9 mouse cellular contexts compared by ENCODE assay signal in genomic region chr10:89224524-89224923, GRCm38 (mm10).
DNase-seq lines count a peak whose midpoint lies in the region; ATAC-seq and TF ChIP-seq lines count a peak whose summit lies in the region.
"Had no signal": no experiment of that assay in that cellular context is flagged by ENCODE, and none has a peak within 500 bp of the region (broad histone marks: within the 10 kb centered on the region; RNA-seq: fewer than 3 reads in every experiment).

No protein-coding gene starts in this region.

- H3K9ac ChIP-seq in forebrain, embryonic 11.5 days (ENCODE audit: low read length): no peak overlapping the region
- H3K9ac ChIP-seq in forebrain, embryonic 16.5 days (replicated peaks; ENCODE audit: low read depth, low read length): no peak overlapping the region
- no peak overlapping the region for H3K9ac ChIP-seq in neural tube, embryonic 15.5 days (replicated peaks)
- H3K9ac ChIP-seq: midbrain, embryonic 12.5 days had no signal

- no peak overlapping the region for H3K4me2 ChIP-seq in forebrain, embryonic 11.5 days (ENCODE audit: low read depth, low read length, severe bottlenecking)
- no peak overlapping the region for H3K4me2 ChIP-seq in forebrain, embryonic 16.5 days (ENCODE audit: low read length)
- H3K4me2 ChIP-seq in neural tube, embryonic 15.5 days: no peak overlapping the region
- H3K4me2 ChIP-seq in myocyte (ENCODE audit: low read depth): no peak overlapping the region
- H3K4me2 ChIP-seq: midbrain, embryonic 12.5 days had no signal

- H3K36me3 ChIP-seq in forebrain, embryonic 11.5 days (ENCODE audit: control insufficient read depth, insufficient read depth, low read length): no peaks in the 10 kb centered on the region
- H3K36me3 ChIP-seq in forebrain, embryonic 16.5 days (ENCODE audit: control insufficient read depth, insufficient read depth): no peaks in the 10 kb centered on the region
- no peaks in the 10 kb centered on the region for H3K36me3 ChIP-seq in neural tube, embryonic 15.5 days
- H3K36me3 ChIP-seq in myocyte (ENCODE audit: control insufficient read depth, insufficient read depth): no peaks in the 10 kb centered on the region
- H3K36me3 ChIP-seq: midbrain, embryonic 12.5 days had no signal

- no peaks in the 10 kb centered on the region for H3K79me2 ChIP-seq in myocyte (ENCODE audit: control insufficient read depth, insufficient read depth)

- no peaks in the 10 kb centered on the region for H3K27me3 ChIP-seq in forebrain, embryonic 11.5 days (ENCODE audit: control insufficient read depth, insufficient read depth, low read length)
- no peaks in the 10 kb centered on the region for H3K27me3 ChIP-seq in forebrain, embryonic 16.5 days (replicated peaks; ENCODE audit: control insufficient read depth, insufficient read depth, low read length)
- no peaks in the 10 kb centered on the region for H3K27me3 ChIP-seq in neural tube, embryonic 15.5 days (replicated peaks)
- no peaks in the 10 kb centered on the region for H3K27me3 ChIP-seq in myocyte (ENCODE audit: control insufficient read depth, insufficient read depth, insufficient read length)
- H3K27me3 ChIP-seq: midbrain, embryonic 12.5 days had no signal

- no peaks in the 10 kb centered on the region for H3K9me3 ChIP-seq in forebrain, embryonic 11.5 days (ENCODE audit: control insufficient read depth, low read length)
- no peaks in the 10 kb centered on the region for H3K9me3 ChIP-seq in forebrain, embryonic 16.5 days (ENCODE audit: control insufficient read depth, low read length)
- H3K9me3 ChIP-seq in neural tube, embryonic 15.5 days (replicated peaks): no peaks in the 10 kb centered on the region
- H3K9me3 ChIP-seq: midbrain, embryonic 12.5 days had no signal

- no peak overlapping the region for H3K4me3 ChIP-seq in forebrain, embryonic 11.5 days (ENCODE audit: low read depth, low read length)
- no peak overlapping the region for H3K4me3 ChIP-seq in forebrain, embryonic 16.5 days (replicated peaks; ENCODE audit: low read length)
- H3K4me3 ChIP-seq in neural tube, embryonic 15.5 days (replicated peaks): no peak overlapping the region
- no peak overlapping the region for H3K4me3 ChIP-seq in myocyte
- H3K4me3 ChIP-seq: midbrain, embryonic 12.5 days had no signal

- TF ChIP-seq POLR2A in myocyte (IDR thresholded peaks at IDR 0.05; ENCODE audit: insufficient read length, low read depth): no peak

- no peaks in the 10 kb centered on the region for H3K4me1 ChIP-seq in forebrain, embryonic 11.5 days (replicated peaks; ENCODE audit: control insufficient read depth, insufficient read depth, low read length)
- no peaks in the 10 kb centered on the region for H3K4me1 ChIP-seq in forebrain, embryonic 16.5 days (replicated peaks; ENCODE audit: control insufficient read depth, insufficient read depth, low read length)
- H3K4me1 ChIP-seq in neural tube, embryonic 15.5 days: no peaks in the 10 kb centered on the region
- H3K4me1 ChIP-seq: midbrain, embryonic 12.5 days had no signal

- H3ac ChIP-seq in myocyte (ENCODE audit: control insufficient read depth, insufficient read length): no peak overlapping the region

- H3K27ac ChIP-seq in forebrain, embryonic 11.5 days (ENCODE audit: low read depth, low read length): no peak overlapping the region
- H3K27ac ChIP-seq in forebrain, embryonic 16.5 days (ENCODE audit: low read length): no peak overlapping the region
- no peak overlapping the region for H3K27ac ChIP-seq in neural tube, embryonic 15.5 days (replicated peaks)
- H3K27ac ChIP-seq: midbrain, embryonic 12.5 days had no signal

- peak; percentile 67 for DNase-seq in forebrain, embryonic 11.5 days (ENCODE audit: low spot score)
- DNase-seq in neural tube, embryonic 10.5 days (ENCODE audit: extremely low spot score, low spot score): peak; percentile 55
- DNase-seq in embryo, embryonic 9.5 days (ENCODE audit: extremely low spot score): peak; percentile 33
- no peak for DNase-seq in frontal cortex, postnatal 10 days (ENCODE audit: low spot score in 2 of 2)

- 42% methylated on average over 7 of the region's 7 CpGs for WGBS in forebrain, embryonic 11.5 days
- 36% methylated on average over 7 of the region's 7 CpGs for WGBS in forebrain, embryonic 16.5 days
- 38% methylated on average over 7 of the region's 7 CpGs for WGBS in neural tube, embryonic 15.5 days

- ATAC-seq in forebrain, embryonic 11.5 days (replicated peaks; ENCODE audit: low FRiP score): no peak
- ATAC-seq in forebrain, embryonic 16.5 days: no peak
- ATAC-seq in neural tube, embryonic 15.5 days (ENCODE audit: low FRiP score): no peak
- ATAC-seq in frontal cortex, adult (ENCODE audit: low TSS enrichment): no peak

TF ChIP-seq in myocyte, 11 proteins besides CTCF, POLR2A, EP300 and RAD21:
- no peak for TF ChIP-seq CEBPB (IDR thresholded peaks at IDR 0.05; ENCODE audit: insufficient read depth, poor library complexity, severe bottlenecking)
- TF ChIP-seq REST (IDR thresholded peaks at IDR 0.05; ENCODE audit: insufficient read depth, insufficient read length): peak; percentile 89
- no peak for TF ChIP-seq USF1 (IDR thresholded peaks at IDR 0.05; ENCODE audit: low read depth)
TF ChIP-seq in myocyte: peak in this region for 1.

Comparison
In these comparisons a context has a peak if more than half of its experiments do, and no peak if none do; other contexts are left out.
1. DNase-seq: peak in forebrain, embryonic 11.5 days (single experiment), neural tube, embryonic 10.5 days (single experiment) and embryo, embryonic 9.5 days (single experiment); none in frontal cortex, postnatal 10 days (0 of 2).